Mouse (Mus musculus) B cell, adult 2 months (primary cell): ENCODE results near the gene Gm49027.
A peak's percentile ranks its signal among the peaks of the same experiment; 100 is the strongest.

Experiments
- DNase-seq, 2 experiments: peaks; one replicate each; pipeline ENCODE4 v3.0.0; 2022

The Gm49027 gene

GRCm38 (mm10) chr5:123499717-123500116 is 25.6 kb downstream of the Gm49027 start:
- peak; percentile 59 to 61 for DNase-seq

DNA sequence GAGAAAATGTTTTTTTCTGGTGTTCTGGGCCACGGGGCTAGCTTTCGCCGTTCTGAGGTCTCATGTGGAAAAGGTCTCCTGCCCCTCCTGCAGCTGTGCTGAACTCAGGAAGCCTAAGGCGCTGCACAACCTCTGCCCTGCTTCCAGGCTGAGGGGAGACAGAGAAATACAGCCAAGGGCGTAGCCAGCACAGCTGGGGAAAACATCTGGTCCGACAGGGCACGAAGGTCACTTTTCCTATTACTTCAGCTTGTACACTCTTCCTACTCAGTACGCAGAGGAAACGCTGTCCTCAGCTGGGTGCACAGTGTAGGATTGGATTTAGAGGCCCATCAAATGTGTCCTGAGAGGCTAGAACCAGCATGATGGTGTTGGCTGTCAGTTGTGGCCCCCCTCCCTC is 35.4 kb downstream of the Gm49027 start:
- no peak for DNase-seq

- no peak for DNase-seq
These were observed 36.0 kb downstream of the Gm49027 start, which contains the start of the genes Lrrc43 and Il31 for GRCm38 (mm10) chr5:123489112-123489785. Gene Lrrc43 (plus strand): TSS chr5:123489305. Gene Il31 (minus strand): TSS chr5:123489489.

GRCm38 (mm10) chr5:123487659-123488395 is 37.5 kb downstream of the Gm49027 start:
- no peak for DNase-seq

DNA sequence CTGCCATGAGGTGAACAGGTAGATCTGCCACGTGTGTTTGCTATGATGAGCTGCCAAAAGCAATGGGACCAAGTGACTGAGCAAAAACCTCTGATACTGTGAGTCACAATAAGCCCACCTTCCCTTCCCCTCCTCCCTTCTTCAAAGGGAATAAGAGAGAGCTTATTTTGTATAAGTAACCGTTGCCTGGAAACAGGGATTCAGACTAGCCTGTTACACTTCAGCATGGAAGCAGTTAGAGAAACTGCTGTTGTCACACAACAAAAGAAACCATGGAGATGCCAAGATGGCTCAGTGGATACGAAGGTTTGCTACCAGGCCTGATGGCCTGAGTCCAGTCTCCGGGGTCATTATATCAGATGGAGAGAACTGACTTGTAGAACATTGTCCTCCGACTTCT is 51.5 kb downstream of the Gm49027 start:
- DNase-seq, result no peak

- DNase-seq, result peak; percentile 26 to 32
These were observed 54.4 kb downstream of the Gm49027 start for GRCm38 (mm10) chr5:123470784-123471400.

DNA sequence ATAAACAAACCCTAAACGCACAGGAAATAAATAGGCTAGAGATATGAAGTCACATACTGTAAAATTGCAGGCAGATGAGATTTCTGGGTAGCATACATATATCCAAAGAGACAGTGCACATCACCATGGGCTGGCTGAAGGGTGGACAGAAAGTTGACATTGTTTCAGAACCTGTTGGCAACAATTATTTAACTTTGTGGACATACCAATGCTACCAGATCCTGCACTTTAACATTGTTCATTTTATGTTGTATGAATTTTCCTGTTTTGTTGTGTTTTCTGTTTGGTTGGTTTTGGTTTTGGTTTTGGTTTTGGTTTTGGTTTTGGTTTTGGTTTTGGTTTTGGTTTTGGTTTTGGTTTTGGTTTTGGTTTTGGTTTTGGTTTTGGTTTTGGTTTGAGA is 60.6 kb downstream of the Gm49027 start:
- DNase-seq, result peak; percentile 43 to 44
